Mouse (Mus musculus) right cerebral cortex, postnatal 36 days (tissue): ENCODE results near the gene Sox13.
A peak's percentile ranks its signal among the peaks of the same experiment; 100 is the strongest.

Experiments
- DNase-seq, 2 experiments: peaks; one replicate each; pipeline ENCODE4 v3.0.0; 2022; ENCODE audit warnings: low spot score in 2 of 2, mixed read lengths in 1 of 2

The Sox13 gene

DNA sequence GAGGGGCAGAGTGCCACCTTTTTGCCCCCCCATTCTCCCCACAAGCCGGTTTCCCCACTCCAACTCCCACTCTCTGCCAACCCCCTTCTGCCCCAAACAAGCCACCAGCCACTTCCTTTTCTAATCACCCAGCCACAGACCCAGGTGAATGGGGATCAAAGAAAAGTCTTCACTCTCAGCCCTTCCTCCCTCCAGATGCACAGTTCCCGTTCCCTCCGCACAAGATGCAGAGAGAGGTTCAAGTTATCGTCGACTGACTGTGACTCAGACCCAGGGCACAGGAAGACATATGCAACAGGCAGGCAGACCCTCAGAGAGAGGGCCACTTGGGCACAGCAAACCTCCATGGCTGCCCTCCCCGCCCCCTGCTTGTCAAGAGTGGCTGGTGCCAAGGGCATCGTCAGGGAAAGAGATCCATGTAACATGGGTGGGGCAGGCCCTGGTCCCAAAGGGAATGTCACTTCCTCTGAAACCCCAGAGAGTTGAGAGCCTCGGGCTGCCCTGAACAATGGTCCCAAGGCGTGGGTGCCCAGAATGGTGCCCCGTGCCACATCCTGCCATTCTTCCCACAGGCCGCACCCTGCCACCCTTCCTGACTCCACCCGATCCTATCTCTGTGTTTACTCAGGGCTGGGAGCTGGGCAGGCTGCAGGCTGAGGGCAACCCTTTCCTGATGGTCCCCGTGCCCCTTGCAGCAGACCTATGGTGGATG lies 24.0 kb downstream of the Sox13 start:
- no peak for DNase-seq

DNA sequence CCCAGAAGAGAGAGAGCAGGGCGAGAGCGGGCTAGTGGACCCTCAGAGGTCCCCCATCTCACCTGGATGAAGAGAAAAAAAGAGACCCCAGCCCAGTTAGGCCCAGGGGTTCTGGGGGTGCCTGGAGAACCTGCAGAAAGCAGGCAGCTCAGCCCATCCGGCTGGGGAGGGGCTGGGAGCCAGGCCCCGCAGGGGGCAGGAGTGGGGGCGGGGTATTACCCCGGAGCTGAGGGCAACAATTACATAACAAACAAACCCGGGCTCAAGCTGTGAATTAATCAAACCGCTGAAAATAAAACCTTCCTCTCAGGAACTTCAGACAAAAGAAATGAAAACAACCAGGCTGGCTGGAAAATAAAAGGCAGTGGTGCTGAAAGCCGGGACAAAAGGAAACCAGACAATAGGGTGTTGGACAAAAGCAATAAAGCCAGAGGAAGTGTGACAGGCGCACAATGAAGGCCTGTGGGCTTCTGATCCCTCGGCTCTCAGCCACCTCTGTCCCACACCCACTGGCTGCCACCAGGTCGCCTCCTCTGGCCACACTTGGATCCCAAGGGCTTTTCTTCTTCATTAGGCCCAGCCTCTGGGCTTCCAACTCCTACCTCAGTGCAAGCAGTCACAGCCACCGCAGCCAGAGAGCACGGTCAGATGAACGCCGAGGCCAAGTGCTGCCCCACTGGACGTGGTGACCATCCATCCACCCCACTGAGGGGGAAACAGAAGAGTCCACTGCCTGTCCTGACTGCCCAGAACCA lies 26.5 kb downstream of the Sox13 start:
- DNase-seq: no peak

DNA sequence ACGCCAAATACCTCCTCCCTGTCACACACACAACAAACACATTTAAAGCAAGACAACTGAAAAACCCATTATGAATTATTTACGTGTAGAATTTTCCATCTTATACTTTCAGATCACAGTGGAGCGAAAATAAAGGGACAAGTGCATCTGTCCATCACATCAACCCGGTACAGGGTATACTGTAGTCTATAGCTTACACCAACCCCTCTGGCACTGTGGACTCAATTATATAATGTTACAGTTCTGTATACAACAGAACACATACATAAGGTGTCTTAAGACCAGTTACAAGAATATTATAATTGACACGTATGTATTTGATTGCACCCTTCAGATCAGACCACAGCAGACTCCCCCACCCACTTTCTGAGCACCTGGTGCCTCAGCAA lies 27.1 kb downstream of the Sox13 start:
- DNase-seq: no peak

- no peak for DNase-seq
Measured at GRCm38 (mm10) chr1:133396693-133397092, 27.5 kb downstream of the Sox13 start.

DNA sequence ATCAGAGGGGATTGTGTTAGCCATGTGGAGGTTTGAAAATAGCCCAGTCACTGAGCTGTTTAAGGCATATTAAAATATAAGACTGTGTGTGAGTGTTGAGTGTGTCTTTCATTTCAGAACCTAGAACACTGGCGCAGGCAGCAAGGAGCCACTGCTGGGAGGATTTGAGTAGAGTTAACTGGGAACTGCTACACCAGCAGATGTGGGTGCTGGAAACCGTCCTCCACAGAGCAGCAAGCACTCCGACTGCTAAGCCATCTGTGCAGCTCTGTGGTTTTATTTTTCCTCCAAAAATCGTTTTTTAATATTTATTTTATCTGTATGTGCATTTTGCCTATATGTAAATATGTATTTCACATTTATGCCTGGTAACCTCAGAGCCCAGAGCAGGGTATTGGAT lies 29.5 kb downstream of the Sox13 start:
- DNase-seq: no peak

- DNase-seq: no peak
Measured at GRCm38 (mm10) chr1:133387539-133388268, 36.5 kb downstream of the Sox13 start.

DNA sequence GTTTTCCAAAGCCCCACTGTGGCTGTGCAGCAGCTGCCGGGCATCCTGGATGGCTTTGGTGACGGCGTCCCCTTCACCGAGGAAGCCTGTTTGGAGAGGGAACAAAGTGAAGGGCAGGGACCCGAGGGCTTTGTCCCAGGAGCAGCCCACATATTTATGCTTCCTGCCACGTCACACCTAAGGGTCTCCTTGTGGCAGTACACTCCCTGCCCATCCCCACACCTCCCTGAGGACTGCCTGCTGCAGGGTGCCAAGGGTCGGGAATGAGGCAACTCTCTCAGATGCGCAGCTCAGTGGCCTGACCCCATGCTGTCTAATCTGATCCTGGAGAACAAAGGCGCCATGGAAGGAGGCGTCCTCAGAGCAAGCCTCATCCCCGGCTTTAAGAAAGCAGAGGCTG lies 38.0 kb downstream of the Sox13 start:
- DNase-seq: no peak

DNA sequence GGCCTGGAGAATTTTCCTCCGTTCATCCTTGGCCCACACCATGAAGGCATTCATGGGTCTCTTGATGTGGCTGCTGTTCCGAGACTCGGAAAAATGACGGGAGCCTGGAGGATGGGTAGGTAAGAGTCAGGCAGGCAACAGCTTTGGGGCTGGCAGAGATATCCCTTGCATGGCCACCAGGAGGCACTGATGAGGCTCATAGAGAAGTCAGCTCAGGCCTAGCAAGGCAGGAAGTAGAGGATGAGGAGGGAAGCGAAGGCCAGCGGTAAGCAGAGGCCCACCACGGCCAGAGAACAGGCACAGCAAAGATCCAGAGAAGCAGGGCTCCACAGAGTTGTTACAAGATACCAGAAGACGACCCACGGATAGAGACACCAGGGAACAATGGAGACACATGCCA lies 38.7 kb downstream of the Sox13 start:
- DNase-seq: peak in 1 of 2 experiments; percentile 32

GRCm38 (mm10) chr1:133383157-133383783 lies 40.9 kb downstream of the Sox13 start:
- no peak for DNase-seq

GRCm38 (mm10) chr1:133382552-133383155 lies 41.5 kb downstream of the Sox13 start:
- DNase-seq: no peak

- no peak for DNase-seq
Measured at GRCm38 (mm10) chr1:133382008-133382407, 42.2 kb downstream of the Sox13 start.

DNA sequence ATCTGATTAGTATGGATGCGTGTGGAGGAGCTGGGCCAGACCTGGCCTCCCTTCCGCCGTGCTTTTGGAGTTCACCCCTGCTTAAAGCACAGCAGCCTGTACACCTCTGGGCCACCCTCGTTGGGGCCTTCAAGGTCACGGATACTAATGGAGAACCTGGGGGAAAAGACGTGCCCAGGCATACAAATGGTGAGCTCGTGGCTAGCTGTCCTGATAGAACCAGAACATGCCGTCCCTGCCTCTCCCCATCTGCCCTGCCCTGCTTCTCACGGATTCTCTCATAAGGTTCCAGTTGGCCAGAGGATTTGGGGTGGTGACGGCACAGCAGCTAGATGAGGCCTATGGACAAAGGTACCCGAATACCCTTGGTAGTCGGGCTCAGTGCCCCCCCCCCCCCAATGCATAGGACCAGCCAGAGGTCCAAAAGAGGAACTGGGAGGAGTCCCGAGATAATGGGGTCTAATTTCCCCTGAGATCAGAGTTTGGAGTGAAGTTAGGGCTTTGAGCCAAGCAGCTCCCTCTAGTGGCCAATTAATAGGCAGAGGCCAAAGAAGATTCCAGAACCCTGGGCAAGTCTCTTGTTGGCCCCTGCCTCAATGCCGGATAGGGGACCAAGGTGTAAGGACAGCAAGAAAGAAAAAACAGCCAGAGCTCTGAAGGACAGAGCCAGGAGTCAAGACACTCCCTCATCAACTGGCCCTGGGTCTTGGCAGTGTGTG lies 43.7 kb downstream of the Sox13 start:
- no peak for DNase-seq

DNA sequence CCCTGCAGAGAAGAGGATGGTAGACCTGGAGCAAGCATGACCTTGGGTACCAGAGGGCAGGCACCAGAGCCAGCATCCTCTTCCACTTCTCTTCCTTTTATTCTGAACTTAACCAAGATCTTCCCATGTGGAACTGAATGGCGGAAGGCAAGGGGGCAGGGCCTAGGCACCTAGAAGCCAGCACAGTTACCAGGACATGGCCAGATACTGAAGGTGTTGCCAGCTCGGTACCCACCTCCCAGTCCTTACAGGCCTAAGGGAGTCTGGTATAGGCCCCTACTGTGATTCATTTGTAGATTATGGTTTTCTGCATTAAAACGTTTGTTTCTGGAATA lies 44.2 kb downstream of the Sox13 start:
- DNase-seq: no peak

DNA sequence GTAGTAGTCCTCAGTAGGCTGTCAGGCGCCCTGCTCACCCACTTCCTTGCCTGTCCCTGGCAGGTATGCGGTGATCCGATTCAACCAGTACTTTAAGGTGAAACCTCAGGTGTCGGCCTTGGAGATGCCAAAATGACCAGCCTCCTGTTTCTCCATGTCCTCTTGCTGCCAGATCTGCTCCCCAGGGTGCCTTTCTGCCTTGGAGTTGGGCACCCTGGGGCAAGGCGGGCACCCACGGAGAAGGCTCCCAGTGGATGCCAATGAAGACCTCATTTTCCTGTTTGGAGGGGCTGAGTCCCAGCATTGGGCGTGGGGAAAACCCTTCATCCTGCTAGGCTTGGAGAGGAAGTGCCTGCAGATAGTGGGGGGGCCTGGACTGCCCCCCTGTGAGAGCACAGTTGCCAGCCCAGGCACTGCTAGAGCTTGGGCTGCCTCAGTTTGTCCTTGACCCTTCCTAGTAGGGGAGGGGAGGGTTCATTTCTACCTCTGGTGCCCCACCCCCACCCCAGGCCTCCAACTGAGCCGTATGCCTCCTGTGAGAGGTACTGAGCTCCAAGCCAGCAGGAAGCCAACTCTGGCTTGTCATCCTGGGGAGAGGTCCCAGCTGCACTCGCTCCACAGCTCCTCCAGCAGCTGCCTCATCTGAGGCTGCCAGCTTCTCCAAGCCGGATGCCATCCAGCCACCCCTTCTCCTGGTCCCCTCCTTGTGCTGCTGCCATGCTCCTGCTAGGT lies 44.8 kb downstream of the Sox13 start:
- DNase-seq: no peak

DNA sequence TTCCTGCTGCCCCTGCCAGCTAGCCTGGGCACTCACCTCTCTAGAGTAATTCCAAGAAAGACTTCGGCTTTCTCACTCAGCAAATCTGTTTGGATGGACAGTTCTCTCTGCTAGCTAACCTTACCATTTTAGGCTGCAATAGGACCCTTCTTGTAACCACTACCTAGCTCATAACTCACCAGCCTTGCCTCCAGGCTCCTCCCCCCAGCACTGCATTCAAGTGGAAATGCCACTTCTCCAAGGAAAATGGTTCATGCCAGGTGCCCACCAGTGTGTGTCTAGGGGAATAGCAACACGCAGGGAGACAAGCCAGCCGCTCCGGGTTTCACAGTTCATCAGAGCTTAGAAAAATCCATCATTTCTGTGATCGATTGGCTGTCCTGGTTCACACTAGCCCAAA lies 46.6 kb downstream of the Sox13 start:
- DNase-seq: no peak

- no peak for DNase-seq
Measured at GRCm38 (mm10) chr1:133375696-133376346, 48.4 kb downstream of the Sox13 start.

DNA sequence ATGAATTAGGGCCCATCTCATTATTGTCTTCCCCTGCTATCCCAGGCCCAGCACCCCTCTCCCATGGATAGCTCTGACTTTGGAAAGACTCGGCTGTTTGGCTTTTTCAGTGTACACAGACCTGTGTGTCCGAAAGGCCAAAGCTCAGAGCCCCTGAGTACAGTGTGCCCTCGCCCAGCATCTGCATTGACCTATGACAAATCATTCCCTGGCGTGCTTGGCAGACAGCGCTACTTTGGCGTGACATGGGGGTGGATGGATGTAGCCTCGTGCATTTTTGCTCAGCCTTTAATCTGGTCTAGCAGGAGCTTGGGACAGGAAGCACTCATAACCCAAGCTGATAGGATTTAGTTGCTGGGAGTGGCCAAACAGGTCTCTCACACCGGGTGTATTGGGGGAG lies 52.1 kb downstream of the Sox13 start:
- no peak for DNase-seq

DNA sequence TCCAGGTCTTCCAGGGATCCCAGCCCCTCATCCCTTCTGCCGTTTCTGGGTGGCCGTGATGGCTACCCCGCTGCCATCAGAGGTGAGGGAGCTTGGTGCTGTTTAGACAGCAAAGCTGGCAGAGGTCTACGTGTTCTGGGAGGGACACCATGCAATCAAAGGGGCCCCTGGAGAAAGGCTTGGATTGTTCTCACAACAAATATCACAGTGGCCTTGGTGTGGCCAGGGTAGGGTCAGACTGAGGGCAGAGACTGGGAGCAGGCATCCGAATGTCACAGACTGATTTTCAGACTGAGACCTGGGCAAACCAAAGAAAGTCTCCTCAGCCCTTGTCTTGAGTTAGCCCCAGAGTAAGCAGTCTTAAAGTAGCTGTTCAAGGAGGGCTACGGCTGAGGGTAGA lies 52.7 kb downstream of the Sox13 start:
- DNase-seq: no peak

- DNase-seq: no peak
Measured at GRCm38 (mm10) chr1:133370352-133370751, 53.8 kb downstream of the Sox13 start.

DNA sequence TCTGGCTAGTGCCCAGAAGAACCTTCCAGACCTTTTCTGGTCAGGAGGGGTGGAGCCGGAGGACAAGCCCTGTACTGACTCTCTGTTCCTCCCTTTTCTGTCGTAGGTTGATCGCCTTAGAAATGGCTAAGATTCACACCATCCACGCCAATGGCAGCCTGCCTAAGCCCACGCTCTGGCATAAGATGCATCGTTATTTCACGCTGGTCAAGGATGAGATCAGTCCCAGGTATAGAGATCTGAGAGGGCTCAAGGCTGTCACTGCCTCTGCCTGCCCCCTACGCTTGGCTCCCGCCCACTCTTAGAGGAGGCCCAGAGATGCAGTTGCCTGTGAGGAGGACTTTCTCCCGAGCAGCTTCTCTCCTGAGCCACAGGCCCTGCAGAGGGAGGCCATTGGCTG lies 55.5 kb downstream of the Sox13 start:
- peak; percentile 63 to 76 for DNase-seq
